Mouse (Mus musculus) kidney, postnatal 10 days (tissue): ENCODE data around the gene Acr.

ENCODE experiments used
- DNase-seq: peaks from one replicate; pipeline ENCODE4 v3.0.0; 2021; ENCODE audit warnings: mixed read lengths

Gene Acr

GRCm38 (mm10) chr15:89568114-89568513, at the start of gene Acr:
TSS of gene Acr (plus strand) at chr15:89568326.
- DNase-seq = no peak

GRCm38 (mm10) chr15:89521951-89522350, 46.2 kb upstream of the Acr start:
- no peak for DNase-seq

- DNase-seq = peak; percentile 44
Measured at GRCm38 (mm10) chr15:89522566-89523282, 45.4 kb upstream of the Acr start.

DNA sequence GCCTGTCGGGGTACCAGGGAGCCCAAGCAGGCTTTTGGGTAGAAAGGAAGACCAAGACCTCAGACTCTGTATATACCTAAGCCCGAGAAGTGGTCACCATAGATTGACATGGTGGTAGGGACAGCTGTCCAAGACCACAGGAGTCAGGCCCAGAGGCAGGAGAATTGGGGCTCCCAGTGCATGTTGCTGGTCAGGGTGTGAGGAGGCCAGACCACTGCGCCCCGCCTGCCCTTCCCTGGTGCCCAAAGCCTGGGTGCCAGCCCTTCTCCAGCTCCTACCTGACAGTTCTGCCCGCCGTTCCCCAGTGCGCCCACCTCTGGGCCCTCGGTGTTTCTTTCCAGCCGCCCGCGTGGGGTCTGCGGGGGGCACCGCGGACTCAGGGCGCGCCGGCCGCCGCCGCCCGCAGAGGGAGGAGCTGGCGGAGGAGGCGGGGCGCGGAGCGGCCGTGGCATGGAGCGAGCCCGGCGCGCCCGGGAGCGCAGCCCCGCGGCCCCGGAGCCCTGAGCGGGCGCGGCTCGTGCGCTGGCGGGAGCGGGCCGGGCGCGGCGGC, 44.8 kb upstream of the Acr start:
- DNase-seq = peak; percentile 34

- DNase-seq = no peak
Measured at GRCm38 (mm10) chr15:89524001-89524571, 44.0 kb upstream of the Acr start.

DNA sequence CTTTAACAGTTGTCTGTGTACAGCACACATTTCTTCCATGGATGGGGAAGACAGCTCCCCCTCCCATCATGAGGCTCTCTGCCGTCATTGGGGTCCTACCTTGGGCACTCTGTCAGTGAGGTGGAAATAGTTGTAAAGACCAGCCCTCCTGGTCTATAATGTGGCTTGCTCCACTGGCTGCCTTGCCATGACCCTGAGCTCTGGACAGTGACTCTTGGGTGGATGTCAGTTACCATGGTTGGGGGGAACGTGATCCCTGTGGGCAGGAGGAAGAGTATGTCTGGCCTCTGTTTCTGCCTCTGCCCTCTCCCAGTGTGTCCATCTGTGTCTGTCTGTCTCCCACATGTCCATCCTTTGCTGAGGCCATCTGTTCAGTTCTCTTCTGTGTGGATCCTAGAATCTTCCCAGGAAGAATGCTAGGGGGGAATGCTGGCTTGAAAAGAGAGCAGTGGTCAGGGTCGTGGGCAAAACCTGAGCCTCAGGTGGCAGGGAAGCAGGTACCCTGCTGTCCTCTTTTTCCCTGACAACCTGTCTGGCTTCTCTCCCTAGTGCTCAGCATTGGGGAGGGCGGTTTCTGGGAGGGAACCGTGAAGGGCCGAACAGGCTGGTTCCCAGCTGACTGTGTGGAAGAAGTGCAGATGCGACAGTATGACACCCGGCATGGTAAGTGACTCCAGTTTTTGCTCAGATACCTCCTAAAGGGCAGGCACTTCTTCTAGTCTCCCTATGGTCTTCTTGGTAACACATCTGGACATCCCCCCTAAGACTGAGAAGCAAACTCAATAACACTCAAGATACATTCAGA, 43.3 kb upstream of the Acr start:
- DNase-seq = no peak

GRCm38 (mm10) chr15:89525464-89525863, 42.7 kb upstream of the Acr start:
- DNase-seq = no peak

DNA sequence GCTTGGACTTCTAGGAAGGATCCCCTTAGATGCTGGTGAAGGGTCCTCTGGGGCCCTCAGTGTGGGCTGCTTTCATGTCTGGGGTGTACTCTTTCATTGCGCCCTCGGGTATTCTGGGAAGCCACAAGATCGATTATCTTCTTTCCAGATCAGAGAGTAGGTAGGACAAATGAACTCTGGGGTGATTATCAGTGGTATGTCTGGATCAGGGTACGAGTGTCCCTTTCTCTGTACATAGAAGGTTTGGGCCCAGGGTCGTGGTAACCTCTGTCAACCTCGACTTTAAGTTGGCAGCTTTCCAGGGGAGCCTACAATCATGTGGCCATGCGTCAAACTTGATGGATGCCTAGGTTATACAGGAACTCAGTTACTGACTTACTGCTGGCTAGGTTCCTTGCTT, 42.2 kb upstream of the Acr start:
- DNase-seq = no peak

- no peak for DNase-seq
Measured at GRCm38 (mm10) chr15:89526776-89527325, 41.3 kb upstream of the Acr start.

GRCm38 (mm10) chr15:89527466-89527865, 40.7 kb upstream of the Acr start:
- DNase-seq = no peak

GRCm38 (mm10) chr15:89528201-89528850, 39.8 kb upstream of the Acr start:
- no peak for DNase-seq

DNA sequence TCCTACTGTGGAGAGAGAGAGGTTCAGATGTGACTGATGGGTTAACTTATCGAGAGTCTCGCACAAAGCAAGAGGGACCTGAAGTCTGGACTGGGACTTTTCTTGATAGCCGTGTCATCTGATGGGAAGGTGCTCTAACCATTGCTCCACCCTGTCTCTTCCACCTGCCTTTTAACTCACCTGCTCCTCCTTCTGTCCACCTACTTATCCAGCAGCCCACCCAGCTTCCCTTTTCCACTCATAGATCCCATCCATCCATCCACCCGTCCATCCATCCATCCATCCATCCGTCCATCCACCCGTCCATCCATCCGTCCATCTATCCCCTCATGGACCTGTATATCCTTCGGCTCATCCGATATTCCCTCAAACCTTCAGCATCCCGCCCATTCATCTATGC, 39.2 kb upstream of the Acr start:
- DNase-seq = no peak

- DNase-seq = peak; percentile 77
Measured at GRCm38 (mm10) chr15:89530336-89530735, 37.8 kb upstream of the Acr start.

GRCm38 (mm10) chr15:89531399-89531798, 36.7 kb upstream of the Acr start:
- DNase-seq = no peak

DNA sequence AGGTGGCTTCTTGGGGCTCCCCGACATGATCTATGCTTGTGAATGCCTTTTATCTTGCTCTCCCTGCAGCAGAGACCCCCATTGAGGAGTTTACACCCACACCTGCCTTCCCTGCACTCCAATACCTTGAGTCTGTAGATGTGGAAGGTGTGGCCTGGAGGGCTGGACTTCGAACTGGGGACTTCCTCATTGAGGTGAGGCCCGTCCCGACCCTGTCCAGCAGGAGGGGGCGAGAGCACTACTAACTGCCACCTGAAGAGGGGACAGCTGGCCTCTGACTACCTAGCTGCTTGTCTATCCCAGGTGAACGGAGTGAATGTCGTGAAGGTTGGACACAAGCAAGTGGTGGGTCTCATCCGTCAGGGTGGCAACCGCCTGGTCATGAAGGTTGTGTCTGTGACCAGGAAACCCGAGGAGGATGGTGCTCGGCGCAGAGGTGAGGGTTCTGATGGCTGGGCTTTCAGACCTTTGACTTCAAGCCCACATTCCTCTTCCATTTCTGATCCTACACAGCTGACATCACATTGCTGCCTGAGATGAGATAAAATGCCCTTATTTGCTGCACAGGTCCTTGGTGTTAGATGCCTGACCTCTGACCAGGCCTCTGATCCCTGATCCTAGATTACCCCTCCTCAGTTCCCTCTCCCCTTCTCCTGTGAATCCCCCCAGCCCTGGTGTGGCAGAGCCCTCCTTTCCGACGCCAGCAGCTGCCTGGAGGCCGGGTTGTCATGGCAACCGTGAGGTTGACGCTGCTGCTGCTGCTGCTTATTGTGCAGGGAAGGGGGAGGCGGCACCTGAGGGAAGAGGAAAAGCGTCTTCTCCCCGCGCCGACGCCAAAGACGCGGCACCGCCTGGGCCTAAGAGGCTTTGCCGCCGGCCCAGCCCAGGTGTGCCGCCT, 35.9 kb upstream of the Acr start:
- peak; percentile 39 for DNase-seq

DNA sequence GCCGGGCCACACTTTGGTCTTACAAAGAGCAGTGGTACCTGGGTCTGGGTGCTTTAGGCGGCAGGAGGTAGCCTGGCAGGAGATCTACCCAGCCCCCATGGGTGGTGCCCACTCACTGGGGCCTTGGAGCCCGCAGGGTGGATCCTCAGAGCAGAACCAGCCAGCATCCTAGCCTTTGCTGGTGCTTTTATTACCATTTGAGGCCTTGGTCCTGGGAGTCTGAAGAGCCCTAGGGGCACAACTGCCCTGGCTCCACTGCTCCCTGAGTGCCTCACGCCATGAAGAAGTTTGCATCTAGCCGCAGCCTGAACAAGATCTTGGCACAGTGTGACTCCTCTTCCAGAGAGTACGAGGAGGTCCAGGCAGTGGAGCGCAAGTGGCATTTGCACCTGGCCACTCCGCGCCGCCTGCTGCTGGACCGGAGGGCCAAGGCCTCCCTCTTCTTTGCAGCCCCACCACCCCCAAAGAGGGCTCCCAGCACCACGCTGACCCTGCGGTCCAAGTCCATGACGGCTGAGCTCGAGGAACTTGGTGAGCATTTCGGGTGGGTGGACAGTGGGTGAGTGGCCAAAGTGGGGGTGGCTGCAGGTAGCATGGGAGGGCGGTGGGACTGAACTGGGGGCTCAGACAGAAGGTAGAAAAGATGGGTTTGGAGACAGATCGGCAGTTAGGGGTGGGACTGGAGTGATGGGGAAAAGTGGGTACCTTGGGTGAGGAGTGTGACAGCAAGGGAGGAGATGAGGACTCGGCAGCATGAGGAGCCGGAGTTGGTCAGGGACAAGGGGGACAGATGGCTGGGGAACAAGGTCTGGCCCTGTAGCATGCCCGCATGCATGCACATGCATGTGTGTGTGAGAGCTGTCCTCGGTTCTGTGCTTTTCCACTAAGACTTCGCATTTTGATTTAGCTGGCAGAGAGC, 34.9 kb upstream of the Acr start:
- DNase-seq = no peak

GRCm38 (mm10) chr15:89533843-89534207, 34.3 kb upstream of the Acr start:
- no peak for DNase-seq

GRCm38 (mm10) chr15:89544171-89544570, 24.0 kb upstream of the Acr start:
- DNase-seq = no peak

DNA sequence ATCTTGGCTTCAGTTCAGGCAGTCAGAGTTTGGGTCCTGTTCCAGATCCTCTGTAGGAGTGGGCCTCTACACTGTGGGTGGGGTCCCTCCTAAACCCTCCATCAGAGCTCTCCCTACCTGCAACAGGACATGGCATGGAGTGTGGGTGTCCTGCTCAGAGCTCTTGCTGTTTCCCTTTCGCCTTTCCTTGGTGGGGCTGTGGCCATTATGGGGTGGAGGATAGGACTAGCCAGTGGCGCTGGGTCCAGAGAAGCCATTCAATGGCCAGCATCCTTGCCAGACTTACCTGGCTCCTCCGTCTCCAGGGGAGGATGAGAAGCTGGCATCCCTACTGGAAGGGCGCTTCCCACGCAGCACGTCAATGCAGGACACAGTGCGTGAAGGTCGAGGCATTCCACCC, 20.8 kb upstream of the Acr start:
- no peak for DNase-seq

GRCm38 (mm10) chr15:89547824-89548601, 20.1 kb upstream of the Acr start:
- DNase-seq = peak; percentile 34
